Mouse (Mus musculus) thymus, adult 2 months (tissue): ENCODE measurements around the gene Gm572.

Experiments used
- CTCF ChIP-seq: fragments of 200-500 bp; IDR thresholded peaks from 2 replicates; pipeline ENCODE4 v1.5.1; 2012; ENCODE audit warnings: mild to moderate bottlenecking, control low read depth, low read length, moderate library complexity, borderline replicate concordance; ENCODE audit not compliant: control insufficient read depth, poor library complexity, insufficient read depth; ENCODE audit errors: extremely low read depth
- POLR2A ChIP-seq: fragments of 200-500 bp; IDR thresholded peaks from 2 replicates; pipeline ENCODE4 v1.6.1; 2012; ENCODE audit warnings: mild to moderate bottlenecking, low read length, control low read depth, moderate library complexity; ENCODE audit not compliant: control insufficient read depth, poor library complexity, insufficient read depth; ENCODE audit errors: extremely low read depth

GRCm38 (mm10) chr4:148657776-148658175 lies 14.7 kb downstream of the Gm572 start:
- TF ChIP-seq CTCF (no peak), POLR2A (peak; percentile 41; the same call in 1 of the 2 replicates)
